Mouse (Mus musculus): ENCODE data around the gene Gm20388.
A peak's percentile ranks its signal among the peaks of the same experiment; 100 is the strongest.

Gene Gm20388

DNA sequence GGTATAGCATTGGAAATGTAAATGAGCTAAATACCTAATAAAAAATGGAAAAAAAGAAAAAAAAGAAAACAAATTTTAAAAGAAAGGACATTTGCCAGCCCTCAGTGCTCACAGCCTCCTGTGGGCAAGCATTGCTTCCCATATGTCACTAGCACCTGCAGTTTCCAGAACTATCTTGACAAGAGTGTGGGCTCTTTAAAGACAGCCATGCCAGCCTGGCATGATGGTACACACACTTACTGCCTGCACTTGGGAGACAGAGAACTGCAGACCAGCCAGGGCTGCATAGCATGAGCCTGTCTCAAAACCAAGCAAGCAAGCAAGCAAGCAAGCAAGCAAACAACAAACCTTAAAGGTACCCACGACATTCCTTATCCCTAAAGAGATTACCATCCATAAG, 1994.8 kb downstream of the Gm20388 start:
- no peak for DNase-seq (ENCODE audit: low read depth, low spot score)

DNA sequence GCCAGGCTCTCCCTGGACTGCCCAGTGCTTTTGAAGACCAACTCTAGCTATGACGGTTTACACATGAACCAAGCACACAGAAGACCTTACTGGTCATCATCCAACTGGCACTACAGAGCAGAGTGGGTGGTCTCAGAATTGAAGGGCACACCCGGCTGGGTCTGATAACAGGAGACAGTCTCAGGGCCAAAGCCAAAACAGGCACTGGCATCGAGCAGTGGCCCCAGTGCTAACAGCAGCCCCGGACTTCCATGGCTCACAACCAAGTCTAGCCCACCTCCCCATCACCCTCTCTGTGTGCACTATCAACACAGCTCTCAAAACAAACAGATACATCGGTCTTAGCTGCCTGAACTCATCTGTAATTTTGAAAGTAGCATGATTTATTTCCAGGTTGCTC, 1995.2 kb downstream of the Gm20388 start:
- DNase-seq (ENCODE audit: low read depth, low spot score), result no peak

DNA sequence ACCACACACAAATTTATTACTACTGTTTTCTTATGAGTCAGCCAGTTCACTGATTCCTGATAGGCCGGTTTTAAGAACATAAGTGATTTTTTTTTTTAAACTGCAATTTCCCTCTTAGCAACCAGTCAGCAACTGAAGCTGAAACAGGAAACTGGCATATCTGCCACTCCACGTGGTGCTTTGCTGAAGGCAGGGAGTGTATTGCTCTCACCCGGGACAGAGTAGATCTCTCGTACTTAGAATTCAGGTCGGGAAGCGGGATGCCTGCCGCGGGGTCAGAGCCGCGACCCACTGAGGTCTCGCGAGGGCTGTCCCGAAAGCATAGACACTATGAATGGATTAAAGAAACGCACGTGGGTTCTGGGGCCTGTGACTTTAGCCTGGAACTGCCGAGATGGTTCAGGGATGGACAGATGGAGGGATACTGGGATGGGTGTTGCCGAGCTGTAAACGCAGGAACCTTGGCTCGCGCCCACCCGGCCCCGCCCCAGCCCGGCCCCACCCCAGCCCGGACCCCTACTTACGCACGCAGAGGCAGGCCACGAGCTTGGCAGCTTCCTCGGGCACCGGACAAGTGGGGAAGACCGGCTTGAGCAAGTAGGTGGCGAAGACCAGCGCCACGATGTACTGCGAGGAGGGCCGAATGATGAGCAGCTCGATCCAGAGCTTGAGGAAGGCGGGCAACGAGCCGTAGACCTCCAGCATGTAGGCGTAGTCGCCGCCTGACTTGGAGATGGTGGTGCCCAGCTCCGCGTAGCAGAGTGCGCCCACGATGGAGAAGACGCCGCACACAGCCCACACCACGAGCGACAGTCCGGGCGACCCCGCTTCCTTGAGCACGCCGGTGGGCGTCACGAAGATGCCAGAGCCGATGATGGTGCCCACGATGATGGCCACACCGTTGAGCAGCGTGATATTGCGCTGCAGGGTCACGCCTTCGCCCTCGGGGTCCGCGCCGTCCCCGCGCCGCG, 1996.2 kb downstream of the Gm20388 start:
- no peak for DNase-seq (ENCODE audit: low read depth, low spot score)

DNA sequence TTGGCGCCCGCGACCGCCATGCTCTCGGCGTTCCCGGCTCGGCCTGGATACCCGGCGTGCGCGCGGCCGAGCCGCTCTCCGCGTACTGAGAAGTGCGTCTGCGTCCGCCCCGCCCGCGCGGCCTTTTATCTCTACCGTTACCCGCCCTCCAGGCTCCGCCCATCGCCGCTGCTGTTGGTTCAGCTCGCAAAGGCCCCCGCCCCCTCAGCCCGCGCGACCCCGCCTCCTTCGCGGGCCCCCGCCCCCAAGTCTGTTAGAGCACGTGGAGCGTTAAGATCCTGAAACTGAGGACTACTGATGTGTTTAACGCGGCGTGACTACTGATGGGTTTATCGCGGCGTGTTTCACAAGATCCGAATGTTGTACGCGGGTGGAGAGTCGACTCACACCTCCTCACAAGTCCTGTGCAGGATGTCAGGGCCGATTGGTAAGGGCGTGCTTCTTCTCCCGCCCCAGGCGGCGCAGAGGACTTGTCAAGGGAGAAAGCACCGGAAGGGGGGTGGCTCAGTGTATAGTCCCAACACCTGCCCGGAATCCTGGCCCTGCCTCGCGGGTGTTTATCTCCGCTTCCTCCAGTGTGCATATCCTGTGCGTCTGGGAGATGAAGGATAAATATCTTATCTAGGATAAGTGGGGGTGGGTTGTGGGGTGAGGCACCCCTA, 1997.1 kb downstream of the Gm20388 start, which contains the start of gene Slc7a5:
Gene Slc7a5 (minus strand): TSS at position 108 of the 662 bp plus-strand sequence.
- DNase-seq (ENCODE audit: low read depth, low spot score), result peak; percentile 90

DNA sequence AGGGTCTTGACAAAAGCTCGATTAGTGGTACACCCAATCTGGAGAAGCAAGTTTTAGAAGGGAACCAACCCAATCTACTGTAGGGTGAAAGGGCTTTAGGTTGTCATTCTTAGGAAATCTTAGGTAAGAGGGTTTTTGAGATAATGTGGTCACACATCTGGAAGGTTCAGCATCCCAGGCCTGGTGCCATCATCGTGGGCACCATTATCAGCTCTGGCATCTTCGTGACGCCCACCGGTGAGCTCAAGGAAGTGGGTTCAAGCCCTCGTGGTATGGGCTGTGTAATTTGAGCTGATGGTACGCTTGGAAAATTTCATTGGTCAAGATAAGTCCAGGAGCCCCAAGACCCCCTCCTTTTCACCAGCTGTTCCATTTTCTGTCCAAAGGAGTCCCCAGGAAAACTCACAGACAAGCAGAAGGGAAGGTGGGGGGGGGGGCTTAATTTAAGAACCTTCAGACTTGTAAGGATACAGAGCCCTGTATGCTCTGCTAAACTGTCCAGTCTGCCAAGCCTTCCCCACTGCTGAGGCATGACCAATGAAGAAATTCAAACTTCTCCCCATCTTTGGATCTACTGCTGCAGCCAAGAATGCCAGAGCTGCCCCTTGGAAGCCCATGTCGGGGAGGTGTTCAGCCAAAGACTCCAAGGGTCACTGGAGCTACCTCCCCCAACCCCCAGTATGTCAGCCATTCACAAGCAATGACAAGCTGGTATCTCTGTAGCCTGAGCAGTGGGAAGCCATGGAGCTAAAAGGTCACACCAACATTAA, 1997.9 kb downstream of the Gm20388 start:
- DNase-seq (ENCODE audit: low read depth, low spot score), result no peak

DNA sequence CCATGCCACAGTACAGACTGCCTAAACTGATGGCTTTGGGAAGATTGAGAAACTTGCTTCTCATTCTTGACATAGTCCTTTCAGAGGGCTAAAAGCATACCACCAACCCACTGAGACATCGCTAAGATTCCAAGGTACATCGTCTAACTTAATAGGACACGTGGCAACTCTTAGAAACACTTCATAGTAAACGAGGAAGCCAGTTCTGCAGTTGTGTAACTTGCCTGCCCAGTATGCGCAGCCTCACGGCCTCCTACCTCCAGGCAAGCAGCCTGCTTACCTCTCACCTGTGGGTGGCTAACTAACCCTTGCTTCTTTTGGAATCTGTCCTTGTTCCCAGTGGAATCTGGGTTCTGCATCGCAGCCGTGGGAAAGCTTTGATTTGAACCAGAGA, 1998.5 kb downstream of the Gm20388 start:
- DNase-seq (ENCODE audit: low read depth, low spot score), result no peak

DNA sequence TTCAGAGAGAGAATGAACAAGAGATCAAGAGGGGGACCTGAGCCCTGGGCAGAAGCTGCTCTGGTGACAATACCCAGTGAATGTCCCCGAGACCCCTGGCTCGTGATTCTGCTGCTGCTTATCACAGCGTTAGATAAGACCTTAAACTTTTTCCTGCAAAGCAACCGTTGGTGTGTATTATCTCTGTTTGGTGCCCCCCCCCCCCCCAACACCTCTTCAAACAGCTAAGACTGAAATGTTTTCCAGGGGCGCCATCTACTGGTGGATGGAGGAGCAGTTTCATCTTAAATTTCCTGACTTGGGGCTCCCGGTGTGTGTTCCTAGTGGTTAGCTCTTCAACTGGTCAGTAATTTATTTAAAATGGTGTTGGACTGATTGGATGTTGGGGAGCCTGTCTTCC, 1999.0 kb downstream of the Gm20388 start:
- DNase-seq (ENCODE audit: low read depth, low spot score), result peak; percentile 67

DNA sequence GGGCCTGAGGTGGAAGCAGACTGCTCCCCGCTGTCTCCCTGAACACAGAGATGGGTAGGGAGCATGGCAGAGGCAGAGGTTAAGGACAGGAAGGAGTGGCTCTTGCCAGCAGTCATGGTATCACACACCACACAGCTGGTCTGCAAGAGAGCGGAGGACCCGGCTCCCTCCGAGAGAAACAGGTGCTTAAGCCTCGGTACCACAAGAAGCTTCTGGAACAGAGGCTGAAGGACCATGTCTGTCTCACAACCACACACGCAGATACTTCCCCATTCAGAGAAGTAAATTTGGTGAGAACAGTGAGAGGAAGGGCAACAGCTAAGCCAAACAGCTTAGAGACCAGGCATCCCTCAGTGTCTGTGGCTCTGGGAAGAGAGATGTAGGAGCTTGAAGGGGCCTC, 2000.8 kb downstream of the Gm20388 start:
- no peak for DNase-seq (ENCODE audit: low read depth, low spot score)

DNA sequence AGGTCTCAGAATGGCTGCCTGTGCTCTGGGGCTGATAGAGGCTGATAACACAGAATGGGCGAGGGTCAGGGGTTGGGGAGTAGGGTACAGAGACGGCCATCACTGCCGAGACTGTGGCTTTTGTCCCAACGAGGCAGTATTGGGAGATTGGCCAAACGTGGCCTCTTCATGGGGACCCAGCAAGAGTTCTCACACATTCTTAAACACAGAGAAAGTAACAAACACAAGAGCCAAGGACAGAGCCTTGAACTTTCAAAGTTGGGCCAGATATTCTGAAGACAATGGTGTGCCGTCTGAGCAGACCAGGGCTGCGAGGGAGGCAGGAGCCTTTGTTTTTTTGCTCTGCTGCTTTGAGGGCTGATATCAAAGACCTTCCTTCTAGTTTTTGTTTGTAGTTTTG, 2001.3 kb downstream of the Gm20388 start:
- DNase-seq (ENCODE audit: low read depth, low spot score), result no peak

DNA sequence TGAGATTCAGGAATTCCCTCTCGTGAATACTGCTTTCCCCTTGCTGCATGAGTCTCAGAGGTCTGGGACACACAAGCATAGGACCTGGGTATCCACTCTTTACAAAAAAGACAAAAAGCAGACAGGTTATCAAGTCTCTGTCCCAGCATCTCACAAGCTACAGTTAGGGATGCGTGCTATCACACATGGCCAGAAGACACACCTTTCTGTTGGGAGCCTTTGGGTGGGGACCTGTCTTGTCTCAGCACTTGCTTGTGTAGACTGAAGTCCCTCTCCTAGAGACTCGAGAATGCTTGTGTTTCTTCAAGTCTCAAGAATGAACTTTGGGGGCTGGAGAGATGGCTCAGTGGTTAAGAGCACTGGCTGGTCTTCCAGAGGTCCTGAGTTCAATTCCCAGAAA, 2002.2 kb downstream of the Gm20388 start:
- no peak for DNase-seq (ENCODE audit: low read depth, low spot score)

DNA sequence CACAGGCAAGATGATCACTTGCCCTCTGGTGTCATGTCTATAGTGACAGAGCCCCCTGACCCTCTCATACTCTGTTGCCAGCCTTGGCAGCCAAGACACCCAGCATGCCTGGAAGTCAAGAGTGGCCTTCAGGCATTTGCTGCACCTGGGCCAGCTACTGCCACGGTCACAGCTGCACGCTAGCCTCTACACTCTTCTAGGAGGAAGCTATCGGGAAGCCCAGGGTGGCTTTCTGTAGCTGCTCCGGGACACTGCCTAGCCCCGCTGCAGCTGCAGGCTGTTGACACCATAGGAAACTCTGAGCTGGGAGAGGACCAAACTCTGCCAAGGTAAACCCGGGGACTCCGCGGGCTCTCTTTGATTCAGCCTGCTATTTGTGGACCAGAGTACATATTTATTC, 2002.7 kb downstream of the Gm20388 start:
- DNase-seq (ENCODE audit: low read depth, low spot score), result no peak

DNA sequence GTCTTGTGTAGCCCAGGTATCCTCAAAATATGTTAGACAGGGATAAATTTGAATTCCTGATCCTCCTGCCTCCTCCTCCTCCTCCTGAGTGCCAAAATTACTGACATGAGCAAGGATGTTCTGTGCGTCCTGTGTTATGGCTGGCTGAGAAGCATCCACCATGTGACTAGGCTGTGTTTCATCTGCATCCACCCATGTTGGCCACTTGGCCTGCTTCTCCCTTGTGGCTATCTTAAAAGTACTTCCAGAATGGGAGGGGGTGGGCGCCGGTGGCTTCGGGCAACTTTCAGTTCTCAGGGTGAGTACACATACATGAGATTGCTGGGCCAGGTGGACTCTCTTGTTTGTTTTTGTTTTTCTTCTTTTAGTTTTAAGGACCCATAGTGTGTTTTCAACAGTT, 2008.5 kb downstream of the Gm20388 start:
- no peak for DNase-seq (ENCODE audit: low read depth, low spot score)

DNA sequence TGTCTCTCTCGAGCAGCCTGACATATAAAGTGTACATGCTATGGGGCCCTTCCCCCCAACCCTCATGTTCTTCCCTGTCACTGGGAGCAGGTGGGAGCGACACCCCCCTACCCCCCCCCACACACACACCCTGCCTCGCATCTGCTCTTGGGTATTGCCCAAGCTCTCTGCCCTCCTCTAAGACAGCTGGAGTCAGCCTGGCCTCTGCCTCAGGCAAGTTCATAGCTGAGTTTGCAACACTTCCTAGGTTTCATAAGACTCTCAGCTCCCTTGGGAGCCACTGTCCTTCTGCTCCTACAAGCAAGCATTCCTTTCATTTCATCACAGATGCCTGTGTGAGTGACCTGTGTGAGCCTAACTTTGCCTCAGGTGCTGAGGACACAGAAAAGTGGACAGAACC, 2009.1 kb downstream of the Gm20388 start:
- DNase-seq (ENCODE audit: low read depth, low spot score), result no peak

DNA sequence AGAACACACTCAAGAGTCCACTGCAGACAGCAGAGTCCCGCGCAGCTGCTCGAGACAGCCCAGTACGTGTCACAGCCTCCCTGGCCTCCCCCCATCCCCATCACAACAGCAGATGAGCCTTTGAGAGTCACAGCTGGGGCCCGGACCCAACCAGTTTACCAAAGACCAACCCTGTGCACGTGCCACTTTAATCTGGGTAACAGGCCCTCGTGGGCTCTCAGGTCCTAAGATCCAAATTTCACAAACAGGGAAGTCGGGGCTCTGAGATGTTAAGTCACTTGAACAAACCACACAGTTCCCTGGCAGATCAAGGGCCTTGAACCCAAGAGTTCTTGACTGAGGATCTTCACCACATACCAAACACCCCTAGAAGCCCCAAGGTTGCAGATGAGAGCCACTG, 2010.9 kb downstream of the Gm20388 start:
- no peak for DNase-seq (ENCODE audit: low read depth, low spot score)

DNA sequence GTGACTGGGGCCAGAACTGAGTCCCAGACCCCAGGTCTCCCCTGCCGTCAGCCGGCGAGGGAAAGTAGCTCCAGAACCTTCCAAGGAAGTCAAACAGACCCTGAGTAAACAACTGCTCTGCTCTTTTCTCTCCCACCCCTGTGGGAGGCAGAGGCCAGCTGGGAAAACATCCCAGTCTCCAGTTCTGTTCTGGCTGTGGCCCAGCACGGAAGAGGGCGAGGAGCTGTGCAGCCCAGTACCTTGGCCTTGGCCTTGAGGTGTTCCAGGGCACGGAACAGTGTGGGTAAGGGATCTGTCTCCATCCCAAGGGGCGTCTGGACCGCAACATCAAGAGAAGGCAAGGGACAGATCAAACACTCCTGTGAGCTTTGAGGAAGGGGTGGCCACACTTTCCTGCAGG, 2011.5 kb downstream of the Gm20388 start:
- DNase-seq (ENCODE audit: low read depth, low spot score), result no peak

DNA sequence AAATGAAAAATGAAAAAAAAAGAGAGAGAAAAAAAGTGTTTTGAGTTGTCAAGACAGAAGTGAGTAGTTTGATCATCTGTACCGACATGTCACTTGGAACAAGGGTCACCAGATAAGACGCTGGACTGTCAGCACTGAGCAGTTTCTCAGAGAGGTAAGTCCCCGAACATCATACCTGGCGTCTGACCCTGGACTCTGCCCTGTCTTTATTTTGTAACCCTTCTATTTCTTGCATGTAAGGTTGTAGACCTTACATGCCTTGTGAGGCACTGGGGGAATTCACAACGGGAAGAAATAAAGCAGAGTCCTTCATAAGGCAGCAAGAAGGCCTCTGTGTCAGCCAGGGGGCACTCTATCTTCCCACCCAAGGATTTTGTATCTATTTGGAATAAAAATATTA, 2014.0 kb downstream of the Gm20388 start:
- DNase-seq (ENCODE audit: low read depth, low spot score), result no peak

DNA sequence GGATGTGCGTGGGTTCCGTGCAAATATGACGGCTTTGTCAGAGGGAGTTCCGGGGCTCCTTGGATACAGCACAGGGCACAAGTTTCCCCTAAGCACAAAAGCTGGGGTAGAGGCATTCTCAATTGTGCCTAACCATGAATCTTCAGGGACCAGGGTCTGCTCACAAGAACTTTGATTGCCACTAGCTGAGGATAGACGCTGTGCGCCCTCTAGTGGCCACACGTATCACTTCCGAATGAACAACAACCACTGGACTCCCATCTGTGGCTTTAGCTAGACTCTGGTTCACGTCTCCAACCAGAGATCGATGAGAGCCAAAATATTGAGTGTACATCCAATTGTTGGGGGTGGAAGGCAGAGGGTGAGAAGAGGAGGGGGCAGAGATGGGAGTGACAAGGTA, 2015.0 kb downstream of the Gm20388 start:
- peak; percentile 56 for DNase-seq (ENCODE audit: low read depth, low spot score)

DNA sequence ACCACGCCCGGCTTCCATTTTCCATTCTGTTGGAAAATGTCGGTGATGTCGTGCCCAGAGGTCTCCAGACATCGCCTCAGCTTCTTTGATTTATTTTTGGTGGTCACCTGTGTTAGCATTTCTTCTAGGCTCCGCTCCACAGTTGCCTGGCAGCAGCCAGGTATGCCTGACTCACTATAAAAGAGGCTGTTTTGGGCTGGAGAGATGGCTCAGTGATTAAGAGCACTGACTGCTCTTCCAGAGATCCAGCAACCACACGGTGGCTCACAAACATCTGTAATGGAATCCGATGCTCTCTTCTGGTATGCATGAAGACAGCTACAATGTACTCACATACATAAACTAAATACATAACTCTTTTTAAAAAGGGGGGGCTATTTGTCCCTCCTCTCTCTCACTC, 2015.6 kb downstream of the Gm20388 start:
- DNase-seq (ENCODE audit: low read depth, low spot score), result no peak

DNA sequence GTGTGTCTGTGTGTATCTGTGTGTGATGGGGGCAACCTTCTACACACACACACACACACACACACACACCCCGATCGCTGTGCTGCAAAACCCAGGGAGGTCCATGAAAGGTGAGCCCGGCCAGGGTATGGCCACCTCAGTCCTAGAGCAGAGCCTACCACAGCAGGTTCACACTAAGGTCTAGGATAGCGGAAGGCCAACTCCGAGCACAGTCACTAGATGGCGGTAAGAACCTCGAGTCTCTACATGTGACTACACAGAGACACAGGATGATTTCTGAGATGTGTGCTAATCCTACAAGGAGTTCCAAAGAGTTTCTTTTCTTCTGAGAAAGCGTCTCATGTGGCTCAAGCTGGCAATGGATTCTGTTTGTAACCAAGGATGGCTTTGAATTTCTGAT, 2016.7 kb downstream of the Gm20388 start:
- DNase-seq (ENCODE audit: low read depth, low spot score), result no peak

DNA sequence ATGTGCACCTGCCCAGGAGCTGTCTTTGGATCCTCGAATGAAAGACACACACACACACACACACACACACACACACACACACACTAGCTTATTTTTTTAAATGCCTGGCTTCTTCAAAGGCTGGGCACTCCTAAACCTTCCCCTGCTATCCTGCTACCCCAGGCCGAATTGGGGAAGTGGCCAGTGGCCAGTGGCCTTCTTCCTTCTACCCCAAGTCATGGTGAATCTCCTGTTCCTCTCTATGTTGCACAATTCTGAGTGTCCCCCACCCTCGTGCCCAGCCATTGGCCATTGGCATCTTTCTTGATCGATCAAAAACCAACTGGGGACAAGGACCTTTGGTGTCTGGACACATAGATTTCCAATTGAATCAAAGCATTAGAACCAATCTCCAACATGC, 2019.4 kb downstream of the Gm20388 start:
- no peak for DNase-seq (ENCODE audit: low read depth, low spot score)

DNA sequence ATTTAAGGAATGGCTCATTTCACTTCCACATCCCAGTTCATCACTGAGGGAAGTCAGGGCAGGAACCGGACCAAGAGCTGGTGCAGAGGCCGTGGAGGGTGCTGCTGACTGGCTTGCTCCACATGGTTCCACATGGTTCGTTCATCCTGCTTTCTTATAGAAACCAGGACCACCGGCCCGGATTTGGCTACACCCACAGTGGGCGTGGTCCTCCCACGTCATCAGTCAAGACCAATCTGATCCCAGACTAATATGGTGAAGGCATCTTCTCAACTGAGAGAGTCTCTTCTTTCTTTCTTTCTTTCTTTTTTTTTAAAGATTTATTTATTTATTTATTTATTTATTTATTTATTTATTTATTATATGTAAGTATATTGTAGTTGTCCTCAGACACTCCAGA, 2020.9 kb downstream of the Gm20388 start:
- DNase-seq (ENCODE audit: low read depth, low spot score), result no peak

DNA sequence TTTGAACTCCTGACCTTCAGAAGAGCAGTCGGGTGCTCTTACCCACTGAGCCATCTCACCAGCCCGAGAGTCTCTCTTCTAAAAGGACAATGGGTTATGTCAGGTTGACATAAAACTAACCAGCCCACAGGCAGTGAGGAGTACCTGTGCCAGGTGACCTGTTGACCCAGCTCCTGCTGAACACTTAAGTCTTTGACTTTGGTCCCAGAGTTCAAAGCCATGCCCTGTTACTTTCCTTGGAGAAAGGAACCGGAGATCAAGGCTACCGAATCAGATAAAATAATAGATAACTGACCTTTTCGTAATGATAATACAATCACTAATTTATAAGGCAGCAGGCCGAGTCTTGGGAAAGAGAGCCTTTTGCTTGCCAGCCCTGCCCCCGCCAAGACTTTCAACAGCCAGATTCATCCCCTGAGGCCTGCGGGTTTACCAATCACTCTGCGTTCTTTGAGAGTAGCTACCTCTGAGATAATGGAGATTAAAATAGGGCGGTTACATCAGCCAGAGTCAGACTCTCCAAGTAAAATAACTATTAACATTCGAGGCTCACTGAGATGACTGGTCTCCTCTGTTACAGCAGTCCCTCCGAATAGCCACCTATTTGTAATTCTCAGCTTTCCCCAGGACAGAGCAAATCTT, 2021.5 kb downstream of the Gm20388 start:
- DNase-seq (ENCODE audit: low read depth, low spot score), result no peak

Measured in retina, adult 2 months (tissue).